Mouse (Mus musculus) gastrocnemius, adult 2 months (tissue): ENCODE results near the gene Snx14. TPM values are rescaled to one million over a fixed set of nuclear protein-coding genes. Genes with fewer than 3 reads are reported as not detected.
"Not testable (repeated sequence)": the region's sequence is repeated elsewhere in the genome, so short reads cannot be mapped to it uniquely, and the experiment has no call there.

Experiments used
- DNase-seq: peaks from one replicate; pipeline ENCODE4 v3.0.0; 2022
- H3K27ac ChIP-seq: fragments of 200-600 bp; 2 replicates; pipeline ENCODE4 v1.8.1; 2022; ENCODE audit warnings: mild to moderate bottlenecking
- H3K4me3 ChIP-seq: fragments of 200-600 bp; 2 replicates; pipeline ENCODE4 v1.8.1; 2022; ENCODE audit warnings: mild to moderate bottlenecking, moderate library complexity
- CTCF ChIP-seq: fragments of 200-600 bp; IDR thresholded peaks from 2 replicates; pipeline ENCODE4 v1.8.1; 2022; ENCODE audit warnings: antibody characterized with exemption, mild to moderate bottlenecking, moderate library complexity
- intact Hi-C: fragments of 180-260 bp; cut with DNase I; formaldehyde crosslinking; loops from one replicate; pipeline ENCODE4 v1.15.1; 2025
- long read RNA-seq, 2 experiments: library from polyadenylated mRNA; stranded (forward); transcript quantifications; one replicate each; pipeline ENCODE4 v2.0.0; 2021
- total RNA-seq, 2 experiments: library from RNA; stranded (reverse); gene quantifications; 2 replicates each; pipeline ENCODE4 v1.2.3; 2021

Snx14 gene
- total RNA-seq = 10 to 100 TPM; 13.1 to 17.9 TPM
- long read RNA-seq, experiment 1, transcript Snx14-207 (29 exons, 3,082 nt) = major isoform, 18 of 21 reads
- long read RNA-seq, experiment 1, partial matches to known transcripts = 0 of 21 reads
- long read RNA-seq, experiment 1, other reads (novel, unspliced or antisense) = 1 of 21 reads
- long read RNA-seq, experiment 2, transcript Snx14-207 (29 exons, 3,082 nt) = major isoform, 6 of 9 reads
- long read RNA-seq, experiment 2, partial matches to known transcripts = 0 of 9 reads
- long read RNA-seq, experiment 2, other reads (novel, unspliced or antisense) = 1 of 9 reads

GRCm38 (mm10) chr9:88438555-88439237 lies at the start of gene Snx14:
Gene Snx14, minus strand, starts transcription at chr9:88438958.
- no peak for TF ChIP-seq CTCF
- peak; percentile 98 for DNase-seq
- H3K27ac ChIP-seq = peak within 1 kb of the TSS; percentile 97
- intact Hi-C loops = loop anchor here (2.0 to 5.0 kb wide), 2 partner anchors 44 to 108 kb away; partner anchors contain the start of gene Syncrip
- H3K4me3 ChIP-seq = peak within 1 kb of the TSS; percentile 84

- no peak for DNase-seq
- TF ChIP-seq CTCF = no peak
- H3K4me3 ChIP-seq = no peak overlapping the region
- peak overlapping the region; percentile 99 for H3K27ac ChIP-seq
- intact Hi-C loops = loop anchor here (5.0 kb wide), 1 partner anchor 47 kb away; the partner anchor contains the start of gene Snx14
These were observed 45.8 kb upstream of the Snx14 start for GRCm38 (mm10) chr9:88484531-88484930.

GRCm38 (mm10) chr9:88482829-88483396 lies 44.2 kb upstream of the Snx14 start:
- peak overlapping the region; percentile 99 for H3K27ac ChIP-seq
- peak; percentile 92 for DNase-seq
- intact Hi-C loops = loop anchor here (1.0 to 5.0 kb wide), 2 partner anchors 39 to 46 kb away; partner anchors contain the start of gene Snx14
- H3K4me3 ChIP-seq = peak overlapping the region; percentile 96
- no peak for TF ChIP-seq CTCF

- Histone ChIP-seq H3K4me3 (peak within 1 kb of the TSS; percentile 96), H3K27ac (peak within 1 kb of the TSS; percentile 99)
- intact Hi-C loops = loop anchor here (5.0 kb wide), 1 partner anchor 45 kb away; the partner anchor contains the start of gene Snx14
- DNase-seq = peak; percentile 96
These were observed 43.6 kb upstream of the Snx14 start, which contains the start of gene Syncrip for GRCm38 (mm10) chr9:88482230-88482828. Gene Syncrip, minus strand, starts transcription at chr9:88482574.

- no peak for TF ChIP-seq CTCF
- peak overlapping the region; percentile 96 for H3K4me3 ChIP-seq
- H3K27ac ChIP-seq = peak overlapping the region; percentile 99
- DNase-seq = no peak
- intact Hi-C loops = loop anchor here (2.0 to 5.0 kb wide), 2 partner anchors 44 to 65 kb away; partner anchors contain the start of gene Snx14
These were observed 43.0 kb upstream of the Snx14 start for GRCm38 (mm10) chr9:88481791-88482160.

GRCm38 (mm10) chr9:88481061-88481790 lies 42.5 kb upstream of the Snx14 start:
- DNase-seq = peak; percentile 70

GRCm38 (mm10) chr9:88480120-88480519 lies 41.4 kb upstream of the Snx14 start:
- Histone ChIP-seq H3K4me3 (peak overlapping the region; percentile 96), H3K27ac (peak overlapping the region; percentile 99)
- DNase-seq = no peak
- intact Hi-C loops = loop anchor here (2.0 to 5.0 kb wide), 2 partner anchors 43 to 67 kb away; partner anchors contain the start of gene Snx14
- TF ChIP-seq CTCF = no peak

More at GRCm38 (mm10) chr9:88481061-88481790, 42.5 kb upstream of the Snx14 start:
- intact Hi-C loops = loop anchor here (2.0 to 5.0 kb wide), 2 partner anchors 44 to 66 kb away; partner anchors contain the start of gene Snx14
- Histone ChIP-seq H3K27ac (peak overlapping the region; percentile 99), H3K4me3 (peak overlapping the region; percentile 96)
- no peak for TF ChIP-seq CTCF

GRCm38 (mm10) chr9:88476138-88476537 lies 37.4 kb upstream of the Snx14 start:
- TF ChIP-seq CTCF = peak; percentile 58
- no peak overlapping the region for H3K4me3 ChIP-seq
- intact Hi-C loops = no loop called here
- no peak for DNase-seq
- H3K27ac ChIP-seq = no peak overlapping the region

- DNase-seq, H3K27ac ChIP-seq, H3K4me3 ChIP-seq, intact Hi-C loops: not testable (repeated sequence)
These were observed 22.3 kb upstream of the Snx14 start for GRCm38 (mm10) chr9:88461017-88461416.

- intact Hi-C loops = loop anchor here (2.0 to 5.0 kb wide), 2 partner anchors 42 to 107 kb away; partner anchors contain the start of gene Syncrip
- H3K4me3 ChIP-seq = no peak overlapping the region
- no peak overlapping the region for H3K27ac ChIP-seq
- no peak for DNase-seq
- no peak for TF ChIP-seq CTCF
These were observed 1.2 kb upstream of the Snx14 start for GRCm38 (mm10) chr9:88439991-88440390.

GRCm38 (mm10) chr9:88439238-88439600 lies 461 bp upstream of the Snx14 start:
- intact Hi-C loops = loop anchor here (2.0 to 5.0 kb wide), 2 partner anchors 43 to 108 kb away; partner anchors contain the start of gene Syncrip
- DNase-seq = no peak
- H3K27ac ChIP-seq = peak overlapping the region; percentile 97
- H3K4me3 ChIP-seq = peak overlapping the region; percentile 84
- TF ChIP-seq CTCF = no peak
